Mouse (Mus musculus): ENCODE results near the gene Ddx56. TPM values are rescaled to one million over a fixed set of nuclear protein-coding genes. Genes with fewer than 3 reads are reported as not detected.

Ddx56 gene
- polyA plus RNA-seq, 1 experiment from 2014 or later, result 80.2 TPM

DNA sequence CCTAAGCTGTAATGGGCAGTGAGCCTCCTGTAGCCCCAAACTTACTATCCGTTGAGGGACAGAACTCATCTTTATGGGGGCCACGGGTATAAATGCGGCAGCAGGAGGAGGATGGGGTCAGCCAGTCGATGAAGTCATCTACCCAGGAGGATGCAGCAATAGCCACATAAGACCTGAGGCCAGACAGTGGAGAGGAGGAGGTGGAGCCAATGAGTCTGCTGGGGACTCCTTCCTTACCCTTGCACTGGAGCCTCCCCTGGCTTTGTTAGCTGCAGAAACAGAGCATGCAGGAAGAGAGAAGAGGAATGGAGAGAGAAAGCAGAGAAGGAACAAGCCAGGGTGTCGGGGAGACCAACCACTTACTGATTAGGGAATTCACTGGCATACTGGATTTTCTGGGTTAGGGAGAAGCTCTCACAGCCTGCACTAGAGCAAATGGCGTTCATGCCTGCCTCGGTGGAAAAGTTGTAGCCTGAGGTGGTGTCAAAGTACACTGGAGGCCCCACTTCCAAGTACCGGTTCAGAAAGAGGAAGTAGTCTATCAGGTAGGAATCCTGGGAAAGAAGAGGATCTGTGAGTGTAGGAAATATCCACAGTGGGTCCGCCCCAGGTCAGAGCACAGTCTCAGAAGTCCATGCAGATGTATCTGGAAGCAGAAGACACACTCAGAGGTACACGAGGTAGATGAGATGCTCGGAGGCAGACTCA is 49.2 kb downstream of the Ddx56 start:
- no peaks in the 10 kb centered on the region for H3K4me1 ChIP-seq (ENCODE audit: control insufficient read depth, insufficient read depth, low read length)
- H3K36me3 ChIP-seq (ENCODE audit: control insufficient read depth, insufficient read depth, low read length), result no peaks in the 10 kb centered on the region
- no peak overlapping the region for H3K4me3 ChIP-seq (replicated peaks; ENCODE audit: low read depth, low read length)
- no peaks in the 10 kb centered on the region for H3K9me3 ChIP-seq (ENCODE audit: control insufficient read depth, low read length)
- H3K9ac ChIP-seq (replicated peaks; ENCODE audit: low read length), result no peak overlapping the region
- no peak for ATAC-seq (ENCODE audit: low FRiP score, low TSS enrichment)
- 90% methylated on average over 11 of the region's 11 CpGs for WGBS
- no peak overlapping the region for H3K27ac ChIP-seq (replicated peaks; ENCODE audit: low read depth, low read length)
- no peak for DNase-seq
- no peak overlapping the region for H3K4me2 ChIP-seq (ENCODE audit: low read length)
- no peaks in the 10 kb centered on the region for H3K27me3 ChIP-seq (ENCODE audit: control insufficient read depth, insufficient read depth, low read length)

GRCm38 (mm10) chr11:6216834-6217233 is 50.7 kb downstream of the Ddx56 start:
- DNase-seq (no peak), ATAC-seq (ENCODE audit: low FRiP score, low TSS enrichment) (no peak)
- H3K9me3 ChIP-seq (ENCODE audit: control insufficient read depth, low read length), result no peaks in the 10 kb centered on the region

More at GRCm38 (mm10) chr11:6216834-6217233, 50.7 kb downstream of the Ddx56 start:
- H3K36me3 ChIP-seq (ENCODE audit: control insufficient read depth, insufficient read depth, low read length), result no peaks in the 10 kb centered on the region
- H3K27ac ChIP-seq (replicated peaks; ENCODE audit: low read depth, low read length), result no peak overlapping the region
- no peak overlapping the region for H3K4me2 ChIP-seq (ENCODE audit: low read length)
- no peaks in the 10 kb centered on the region for H3K27me3 ChIP-seq (ENCODE audit: control insufficient read depth, insufficient read depth, low read length)
- WGBS, result 65% methylated on average over 3 of the region's 3 CpGs
- no peak overlapping the region for H3K9ac ChIP-seq (replicated peaks; ENCODE audit: low read length)
- no peaks in the 10 kb centered on the region for H3K4me1 ChIP-seq (ENCODE audit: control insufficient read depth, insufficient read depth, low read length)
- no peak overlapping the region for H3K4me3 ChIP-seq (replicated peaks; ENCODE audit: low read depth, low read length)

Other genes starting within 250 kb of the Ddx56 start
- 85.6 and 124 TPM in 2 replicates for gene Camk2b, start 201.4 kb downstream of the Ddx56 start, polyA plus RNA-seq (2014; fragmentation: Nextera tagmentation; extraction: Ambion mirVana)
- gene A730071L15Rik, start 67.7 kb downstream of the Ddx56 start, polyA plus RNA-seq (2014; fragmentation: Nextera tagmentation; extraction: Ambion mirVana), result 0.74 and 1.1 TPM in 2 replicates
- gene Nudcd3, start 67.4 kb downstream of the Ddx56 start, polyA plus RNA-seq (2014; fragmentation: Nextera tagmentation; extraction: Ambion mirVana), result 56.9 and 57.8 TPM in 2 replicates
- gene Npc1l1, start 37.6 kb downstream of the Ddx56 start, polyA plus RNA-seq (2014; fragmentation: Nextera tagmentation; extraction: Ambion mirVana), result not detected in 2 replicates
- gene Tmed4, start 7.1 kb upstream of the Ddx56 start, polyA plus RNA-seq (2014; fragmentation: Nextera tagmentation; extraction: Ambion mirVana), result 132 and 140 TPM in 2 replicates
- 79.9 and 104 TPM in 2 replicates for gene Ogdh, start 23.9 kb upstream of the Ddx56 start, polyA plus RNA-seq (2014; fragmentation: Nextera tagmentation; extraction: Ambion mirVana)
- gene Zmiz2, start 121.3 kb upstream of the Ddx56 start, polyA plus RNA-seq (2014; fragmentation: Nextera tagmentation; extraction: Ambion mirVana), result 41.6 and 42.6 TPM in 2 replicates
- gene Ppia, start 147.7 kb upstream of the Ddx56 start, polyA plus RNA-seq (2014; fragmentation: Nextera tagmentation; extraction: Ambion mirVana), result 3,781 and 4,177 TPM in 2 replicates
- 341 and 379 TPM in 2 replicates for gene H2afv, start 176.7 kb upstream of the Ddx56 start, polyA plus RNA-seq (2014; fragmentation: Nextera tagmentation; extraction: Ambion mirVana)
- gene Purb, start 208.1 kb upstream of the Ddx56 start, polyA plus RNA-seq (2014; fragmentation: Nextera tagmentation; extraction: Ambion mirVana), result 12.5 and 12.7 TPM in 2 replicates